Mouse (Mus musculus) midbrain, embryonic 16.5 days (tissue): ENCODE data around the gene Aldh8a1. TPM values are rescaled to one million over a fixed set of nuclear protein-coding genes. Genes with fewer than 3 reads are reported as not detected.

Source experiments
- polyA plus RNA-seq: library from polyadenylated mRNA; unstranded; fragments of >200 nt; fragmentation: Nextera tagmentation; extraction: Ambion mirVana; gene quantifications from 2 replicates; pipeline ENCODE4 v1.2.1, GENCODE M21; 2015

Aldh8a1 gene
- polyA plus RNA-seq, 1 experiment from 2014 or later: not detected

Other genes starting within 250 kb of the Aldh8a1 start
- 2.4 and 2.8 TPM in 2 replicates for gene Myb, start 216.3 kb upstream of the Aldh8a1 start, polyA plus RNA-seq
- gene Hbs1l, start 81.3 kb upstream of the Aldh8a1 start, polyA plus RNA-seq: 89.3 and 95.1 TPM in 2 replicates
- not detected in 2 replicates for gene 1700020N01Rik, start 215.9 kb downstream of the Aldh8a1 start, polyA plus RNA-seq